Mouse (Mus musculus) induced T-regulatory cell, adult 2 months (primary cell): Measurements from ENCODE around the gene Znhit3.

Experiments used
- DNase-seq: peaks from one replicate; pipeline ENCODE4 v3.0.0-alpha.2; 2012; ENCODE audit warnings: low read depth

The Znhit3 gene

GRCm38 (mm10) chr11:84873042-84873833 lies 42.9 kb downstream of the Znhit3 start:
- DNase-seq = no peak

DNA sequence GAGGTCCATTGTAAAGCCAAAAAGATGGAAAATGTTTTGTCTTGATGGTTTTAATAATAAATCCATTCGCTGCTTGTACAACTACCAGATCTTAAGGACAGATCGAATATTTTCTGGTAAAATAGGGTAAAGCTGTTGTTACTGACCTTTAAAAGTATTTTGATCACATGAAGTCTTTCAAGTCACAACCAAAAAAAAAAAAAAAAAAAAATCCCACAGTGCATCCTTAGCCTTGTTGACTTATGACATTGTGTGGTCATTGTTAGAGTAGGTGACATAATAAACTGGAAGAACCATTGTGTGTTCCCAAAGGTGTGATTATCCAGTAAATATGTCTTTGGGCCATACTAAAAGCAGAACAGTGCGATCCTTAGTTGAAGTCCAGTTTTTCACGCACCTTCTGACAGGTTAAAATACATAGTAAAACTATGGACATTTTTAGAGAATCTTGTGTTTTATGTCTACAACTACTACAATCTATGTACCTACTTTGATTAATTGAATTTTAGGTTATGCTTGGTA lies 44.6 kb downstream of the Znhit3 start:
- DNase-seq = no peak

GRCm38 (mm10) chr11:84871046-84871445 lies 45.1 kb downstream of the Znhit3 start:
- DNase-seq = no peak

DNA sequence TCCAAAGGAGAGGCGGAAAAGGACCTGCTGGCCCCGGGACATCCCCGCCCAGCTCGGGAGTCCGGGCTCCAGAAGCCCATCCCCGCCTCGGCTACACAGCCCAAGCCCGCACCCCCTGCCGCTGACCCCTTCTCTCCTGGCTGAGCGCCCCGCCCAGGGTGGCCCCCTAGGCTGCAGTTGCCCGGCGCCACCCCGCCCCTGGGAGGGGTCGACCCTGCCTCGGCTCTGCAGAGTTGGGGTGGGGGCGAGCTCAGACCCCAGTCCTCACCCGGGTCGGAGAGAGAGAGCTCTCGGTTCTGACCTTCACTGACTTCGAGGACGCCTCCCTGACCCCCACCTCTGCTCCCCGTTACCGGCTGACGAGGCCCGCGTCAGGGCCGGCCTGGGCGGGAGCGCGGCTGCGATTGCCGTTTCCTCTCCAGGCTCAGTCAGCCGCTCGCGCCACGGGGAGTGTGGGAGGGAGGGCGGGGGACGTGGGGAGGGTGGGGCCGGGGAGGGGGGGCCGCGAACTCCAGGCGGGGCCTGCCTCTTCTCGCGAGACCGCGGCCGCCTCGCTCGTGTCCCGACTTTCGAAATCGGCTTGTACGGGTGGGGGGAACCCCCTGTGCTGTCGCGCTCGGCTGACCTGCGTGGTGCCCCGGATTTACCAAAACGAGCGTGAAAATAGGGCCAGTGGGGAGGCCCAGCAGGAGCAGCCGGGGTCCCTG lies 45.7 kb downstream of the Znhit3 start, which contains the start of gene Ggnbp2:
Gene Ggnbp2, minus strand, starts transcription at position 481 of the 707 bp plus-strand sequence.
- peak; percentile 97 for DNase-seq

- DNase-seq = peak; percentile 96
Observed at GRCm38 (mm10) chr11:84869537-84870232, 46.5 kb downstream of the Znhit3 start.

GRCm38 (mm10) chr11:84868786-84869259 lies 47.3 kb downstream of the Znhit3 start:
- DNase-seq = peak; percentile 67

DNA sequence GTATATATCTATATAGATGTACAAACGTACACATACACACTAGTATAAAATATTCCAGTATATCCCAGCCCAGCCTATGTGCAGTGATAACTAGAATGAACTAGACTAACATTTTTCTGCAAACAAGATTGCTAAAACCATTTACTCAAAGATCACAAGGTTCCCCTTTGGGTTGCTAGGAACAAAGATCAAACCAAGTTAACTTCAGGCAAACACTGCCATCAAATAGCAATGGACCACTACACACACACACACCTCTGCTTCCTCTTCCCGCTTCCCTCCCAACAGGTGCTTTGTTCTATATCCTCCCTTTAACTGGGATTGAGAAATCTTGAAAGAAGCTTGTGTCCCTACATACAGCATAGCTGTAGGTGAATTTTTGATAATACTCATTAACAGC lies 48.6 kb downstream of the Znhit3 start:
- no peak for DNase-seq

GRCm38 (mm10) chr11:84865268-84865667 lies 50.9 kb downstream of the Znhit3 start:
- DNase-seq = no peak
